Mouse (Mus musculus) heart, embryonic 15.5 days (tissue): ENCODE results near the gene Zbed4. TPM values are rescaled to one million over a fixed set of nuclear protein-coding genes. Genes with fewer than 3 reads are reported as not detected.

ENCODE experiments used
- ATAC-seq: fragments of 200-750 bp; cut with Nextera tagmentation; replicated peaks from 2 replicates; pipeline ENCODE4 v1.8.0; 2017; ENCODE audit warnings: low read depth, moderate TSS enrichment; ENCODE audit not compliant: insufficient number of reproducible peaks, insufficient read depth, low FRiP score
- H3K27ac ChIP-seq: fragments of 300-500 bp; sonication (generic); 2 replicates; pipeline ENCODE4 v1.5.1; 2015; ENCODE audit warnings: mild to moderate bottlenecking, inconsistent platforms
- H3K27me3 ChIP-seq: fragments of 300-500 bp; sonication (generic); 2 replicates; pipeline ENCODE4 v1.6.1; 2015; ENCODE audit warnings: inconsistent platforms
- H3K36me3 ChIP-seq: fragments of 300-500 bp; sonication (generic); 2 replicates; pipeline ENCODE4 v1.6.1; 2015; ENCODE audit warnings: mild to moderate bottlenecking, inconsistent platforms
- H3K4me1 ChIP-seq: fragments of 300-500 bp; sonication (generic); replicated peaks from 2 replicates; pipeline ENCODE4 v1.6.1; 2015; ENCODE audit warnings: inconsistent platforms
- H3K4me2 ChIP-seq: fragments of 300-500 bp; sonication (generic); 2 replicates; pipeline ENCODE4 v1.6.1; 2015; ENCODE audit warnings: inconsistent platforms, mild to moderate bottlenecking, moderate library complexity
- H3K4me3 ChIP-seq: fragments of 300-500 bp; sonication (generic); 2 replicates; pipeline ENCODE4 v1.5.1; 2015; ENCODE audit warnings: mild to moderate bottlenecking, inconsistent platforms
- H3K9ac ChIP-seq: fragments of 300-500 bp; sonication (generic); 2 replicates; pipeline ENCODE4 v1.6.1; 2015; ENCODE audit warnings: mild to moderate bottlenecking, inconsistent platforms
- H3K9me3 ChIP-seq: fragments of 300-500 bp; sonication (generic); replicated peaks from 2 replicates; pipeline ENCODE4 v1.6.1; 2016; ENCODE audit warnings: inconsistent platforms
- WGBS: fragments of 180-500 bp; shearing (Covaris S2); methylation state at CpG from one replicate; pipeline ENCODE4 v1.1.7; 2015; ENCODE audit warnings: mixed read lengths; 5-methylcytosine and 5-hydroxymethylcytosine counted together
- polyA plus RNA-seq: library from polyadenylated mRNA; unstranded; fragments of >200 nt; fragmentation: Nextera tagmentation; extraction: Ambion mirVana; gene quantifications from 2 replicates; pipeline ENCODE4 v1.2.1, GENCODE M21; 2015

Gene Zbed4
- polyA plus RNA-seq, 1 experiment from 2014 or later, result 9.0 TPM

GRCm38 (mm10) chr15:88717239-88717638 is 34.2 kb upstream of the Zbed4 start:
- no peak for ATAC-seq
- 82% methylated on average over 9 of the region's 9 CpGs for WGBS
- H3K36me3 ChIP-seq, result peaks cover 55% of the 10 kb centered on the region

GRCm38 (mm10) chr15:88723205-88723604 is 28.3 kb upstream of the Zbed4 start:
- H3K36me3 ChIP-seq, result peaks cover 45% of the 10 kb centered on the region
- H3K9ac ChIP-seq, result no peak overlapping the region

More at GRCm38 (mm10) chr15:88717239-88717638, 34.2 kb upstream of the Zbed4 start:
- no peak overlapping the region for H3K9ac ChIP-seq
- no peaks in the 10 kb centered on the region for H3K27me3 ChIP-seq
- no peaks in the 10 kb centered on the region for H3K9me3 ChIP-seq
- no peak overlapping the region for H3K4me3 ChIP-seq
- H3K27ac ChIP-seq, result no peak overlapping the region
- no peak overlapping the region for H3K4me2 ChIP-seq
- peaks cover 5% of the 10 kb centered on the region; the same call in 1 of the 2 replicates for H3K4me1 ChIP-seq

GRCm38 (mm10) chr15:88724311-88724710 is 27.1 kb upstream of the Zbed4 start:
- H3K9me3 ChIP-seq, result no peaks in the 10 kb centered on the region
- H3K4me3 ChIP-seq, result no peak overlapping the region
- no peaks in the 10 kb centered on the region for H3K27me3 ChIP-seq
- H3K27ac ChIP-seq, result no peak overlapping the region
- H3K4me2 ChIP-seq, result no peak overlapping the region
- no peak for ATAC-seq
- H3K4me1 ChIP-seq, result no peaks in the 10 kb centered on the region
- 78% methylated on average over 7 of the region's 7 CpGs for WGBS
- H3K9ac ChIP-seq, result no peak overlapping the region
- H3K36me3 ChIP-seq, result peaks cover 55% of the 10 kb centered on the region

More at GRCm38 (mm10) chr15:88723205-88723604, 28.3 kb upstream of the Zbed4 start:
- Histone ChIP-seq H3K4me1 (no peaks in the 10 kb centered on the region), H3K9me3 (no peaks in the 10 kb centered on the region), H3K4me2 (no peak overlapping the region), H3K27me3 (no peaks in the 10 kb centered on the region), H3K27ac (no peak overlapping the region), H3K4me3 (no peak overlapping the region)
- WGBS, result 92% methylated on average over 6 of the region's 6 CpGs
- no peak for ATAC-seq

GRCm38 (mm10) chr15:88725036-88725435 is 26.4 kb upstream of the Zbed4 start:
- WGBS, result 85% methylated on average over 5 of the region's 5 CpGs
- Histone ChIP-seq H3K36me3 (peaks cover 62% of the 10 kb centered on the region), H3K9ac (no peak overlapping the region), H3K27me3 (no peaks in the 10 kb centered on the region), H3K4me2 (no peak overlapping the region), H3K4me1 (no peaks in the 10 kb centered on the region), H3K9me3 (no peaks in the 10 kb centered on the region), H3K4me3 (no peak overlapping the region), H3K27ac (no peak overlapping the region)
- no peak for ATAC-seq

- ATAC-seq, result no peak
- no peak overlapping the region for H3K9ac ChIP-seq
- peaks cover 53% of the 10 kb centered on the region for H3K36me3 ChIP-seq
These were observed 24.3 kb upstream of the Zbed4 start for GRCm38 (mm10) chr15:88727204-88727603.

GRCm38 (mm10) chr15:88730717-88731116 is 20.7 kb upstream of the Zbed4 start:
- ATAC-seq, result no peak
- Histone ChIP-seq H3K27me3 (no peaks in the 10 kb centered on the region), H3K4me3 (no peak overlapping the region), H3K4me1 (peaks cover 31% of the 10 kb centered on the region), H3K9me3 (no peaks in the 10 kb centered on the region), H3K4me2 (no peak overlapping the region), H3K9ac (no peak overlapping the region), H3K36me3 (peaks cover 33% of the 10 kb centered on the region), H3K27ac (no peak overlapping the region)
- 59% methylated on average over 3 of the region's 3 CpGs for WGBS

More at GRCm38 (mm10) chr15:88727204-88727603, 24.3 kb upstream of the Zbed4 start:
- no peaks in the 10 kb centered on the region for H3K27me3 ChIP-seq
- H3K27ac ChIP-seq, result no peak overlapping the region
- 68% methylated on average over 3 of the region's 3 CpGs for WGBS
- H3K4me3 ChIP-seq, result no peak overlapping the region
- peaks cover 18% of the 10 kb centered on the region for H3K4me1 ChIP-seq
- no peak overlapping the region for H3K4me2 ChIP-seq
- no peaks in the 10 kb centered on the region for H3K9me3 ChIP-seq

GRCm38 (mm10) chr15:88732405-88733020 is 18.9 kb upstream of the Zbed4 start:
- H3K27me3 ChIP-seq, result no peaks in the 10 kb centered on the region
- H3K4me2 ChIP-seq, result peak overlapping the region; percentile 78
- peaks cover 23% of the 10 kb centered on the region for H3K36me3 ChIP-seq
- peak overlapping the region; percentile 91 for H3K27ac ChIP-seq
- peak overlapping the region; percentile 97 for H3K9ac ChIP-seq
- peak overlapping the region; percentile 96 for H3K4me3 ChIP-seq
- no peak for ATAC-seq
- no peaks in the 10 kb centered on the region for H3K9me3 ChIP-seq
- peaks cover 31% of the 10 kb centered on the region for H3K4me1 ChIP-seq
- WGBS, result 14% methylated on average over 15 of the region's 15 CpGs

GRCm38 (mm10) chr15:88733041-88733751 is 18.3 kb upstream of the Zbed4 start:
- under 1% methylated on average over 85 of the region's 86 CpGs for WGBS
- no peaks in the 10 kb centered on the region for H3K27me3 ChIP-seq
- ATAC-seq, result peak; percentile 60
- H3K4me2 ChIP-seq, result peak overlapping the region; percentile 78
- peak overlapping the region; percentile 97 for H3K9ac ChIP-seq
- H3K36me3 ChIP-seq, result peaks cover 20% of the 10 kb centered on the region
- peak overlapping the region; percentile 91 for H3K27ac ChIP-seq
- peaks cover 31% of the 10 kb centered on the region for H3K4me1 ChIP-seq
- no peaks in the 10 kb centered on the region for H3K9me3 ChIP-seq
- peak overlapping the region; percentile 96 for H3K4me3 ChIP-seq

- Histone ChIP-seq H3K4me2 (peak within 1 kb of the TSS; percentile 78), H3K27ac (peak within 1 kb of the TSS; percentile 91), H3K27me3 (no peaks in the 10 kb centered on the region), H3K9me3 (no peaks in the 10 kb centered on the region), H3K36me3 (peaks cover 13% of the 10 kb centered on the region), H3K4me1 (peaks cover 31% of the 10 kb centered on the region), H3K9ac (peak within 1 kb of the TSS; percentile 97), H3K4me3 (peak within 1 kb of the TSS; percentile 96)
- peak; percentile 83 for ATAC-seq
- under 1% methylated on average over 92 of the region's 103 CpGs for WGBS
These were observed 17.5 kb upstream of the Zbed4 start, which contains the start of gene Brd1 for GRCm38 (mm10) chr15:88733834-88734571. Brd1 (minus strand) TSS chr15:88734233.

GRCm38 (mm10) chr15:88736166-88736565 is 15.3 kb upstream of the Zbed4 start:
- WGBS, result 60% methylated on average over 4 of the region's 4 CpGs

GRCm38 (mm10) chr15:88738466-88738865 is 13.0 kb upstream of the Zbed4 start:
- Histone ChIP-seq H3K27ac (no peak overlapping the region), H3K36me3 (no peaks in the 10 kb centered on the region), H3K9me3 (no peaks in the 10 kb centered on the region), H3K27me3 (no peaks in the 10 kb centered on the region), H3K4me2 (no peak overlapping the region), H3K4me3 (no peak overlapping the region), H3K4me1 (peaks cover 6% of the 10 kb centered on the region), H3K9ac (no peak overlapping the region)
- no peak for ATAC-seq
- WGBS, result 72% methylated on average over 2 of the region's 2 CpGs

More at GRCm38 (mm10) chr15:88736166-88736565, 15.3 kb upstream of the Zbed4 start:
- no peak overlapping the region for H3K27ac ChIP-seq
- no peak overlapping the region for H3K4me3 ChIP-seq
- H3K9me3 ChIP-seq, result no peaks in the 10 kb centered on the region
- no peaks in the 10 kb centered on the region for H3K27me3 ChIP-seq
- H3K4me1 ChIP-seq, result peaks cover 23% of the 10 kb centered on the region
- H3K4me2 ChIP-seq, result no peak overlapping the region
- H3K36me3 ChIP-seq, result no peaks in the 10 kb centered on the region
- ATAC-seq, result no peak
- no peak overlapping the region for H3K9ac ChIP-seq
